Mouse (Mus musculus): ENCODE data around the gene Card19.

DNA sequence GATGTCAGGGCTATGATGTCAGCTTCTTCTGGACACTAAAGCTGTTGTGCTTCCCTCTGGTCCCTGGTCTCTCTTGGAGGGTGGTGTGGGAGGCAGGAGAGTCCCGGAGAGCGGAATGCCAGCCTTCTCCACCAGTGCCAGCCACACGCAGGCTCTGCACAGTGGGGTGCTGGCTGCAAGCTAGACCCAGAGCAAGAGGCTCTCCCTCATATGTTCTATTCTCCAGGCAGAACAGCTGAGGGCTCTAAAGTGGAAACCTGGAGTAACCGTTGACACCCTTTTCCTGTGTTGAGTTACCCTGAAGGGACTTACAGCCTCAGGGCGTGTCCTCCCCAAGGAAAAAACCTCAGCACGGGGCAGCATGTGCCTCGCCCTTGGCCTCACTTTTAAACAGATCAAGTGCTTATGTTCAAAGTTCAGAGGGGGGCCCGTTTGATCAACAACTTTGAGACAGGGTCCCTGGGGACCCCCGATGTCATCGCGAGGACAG, 29.0 kb downstream of the Card19 start:
- no peak for TF ChIP-seq CTCF (IDR thresholded peaks at IDR 0.05 in 2 of 3, conservative IDR thresholded peaks at IDR 0.05 in 1 of 3; ENCODE audit: control insufficient read depth in 1 of 3, insufficient read depth in 1 of 3, low read depth in 2 of 3, low read length in 3 of 3, poor library complexity in 1 of 3, severe bottlenecking in 1 of 3)
- no peak for TF ChIP-seq MAFK (IDR thresholded peaks at IDR 0.05; ENCODE audit: borderline replicate concordance, low read depth, low read length)
- TF ChIP-seq GATA1 (IDR thresholded peaks at IDR 0.05; ENCODE audit: low read depth, low read length) = no peak
- TF ChIP-seq JUND (IDR thresholded peaks at IDR 0.05; ENCODE audit: low read depth, low read length) = no peak
- no peak for TF ChIP-seq POLR2A (IDR thresholded peaks at IDR 0.05; ENCODE audit: control insufficient read depth in 1 of 2, insufficient read depth in 1 of 2, low read depth in 1 of 2, low read length in 2 of 2, poor library complexity in 1 of 2)
- no peak for TF ChIP-seq ELF1 (IDR thresholded peaks at IDR 0.05; ENCODE audit: low read depth, low read length)
- TF ChIP-seq MEF2A (IDR thresholded peaks at IDR 0.05; ENCODE audit: extremely low read depth, insufficient replicate concordance, low read depth, low read length, poor library complexity, severe bottlenecking) = no peak
- no peak for TF ChIP-seq ZNF384 (IDR thresholded peaks at IDR 0.05; ENCODE audit: low read depth, low read length)
- TF ChIP-seq TCF12 (IDR thresholded peaks at IDR 0.05; ENCODE audit: low read depth, low read length) = no peak
- TF ChIP-seq SMC3 (IDR thresholded peaks at IDR 0.05; ENCODE audit: low read depth, low read length) = no peak
- TF ChIP-seq ZKSCAN1 (IDR thresholded peaks at IDR 0.05; ENCODE audit: low read depth, low read length) = no peak
